Comparison of ENCODE assay signal across 8 mouse cellular contexts in genomic region chr13:32850668-32851404, GRCm38 (mm10). TPM values are rescaled to one million over a fixed set of nuclear protein-coding genes. Genes with fewer than 3 reads are reported as not detected.
DNase-seq lines count a peak whose midpoint lies in the region; ATAC-seq and TF ChIP-seq lines count a peak whose summit lies in the region.

Gene Serpinb1a (minus strand): TSS chr13:32851185.

- TF ChIP-seq CTCF in thymus, adult 2 months (IDR thresholded peaks at IDR 0.05; ENCODE audit: borderline replicate concordance, control insufficient read depth, extremely low read depth, insufficient read depth, low read length, poor library complexity): no peak

- TF ChIP-seq POLR2A in thymus, adult 2 months (IDR thresholded peaks at IDR 0.05; ENCODE audit: control insufficient read depth, extremely low read depth, insufficient read depth, low read length, poor library complexity): no peak

- H3K27me3 ChIP-seq in thymus, adult 2 months (ENCODE audit: control insufficient read depth, insufficient read depth, low read length): no peaks in the 10 kb centered on the region

- peaks cover 6% of the 10 kb centered on the region; the same call in 1 of the 2 replicates for H3K4me1 ChIP-seq in thymus, adult 2 months (replicated peaks; ENCODE audit: control insufficient read depth, insufficient read depth, low read length)

- no peak within 1 kb of the TSS for H3K4me3 ChIP-seq in thymus, adult 2 months (ENCODE audit: control insufficient read depth, insufficient read depth, low read length)

- WGBS in thymus, adult 2 months: 15% methylated on average over 10 of the region's 10 CpGs

- ATAC-seq in granulocyte monocyte progenitor cell, adult 5-6 weeks (replicated peaks; ENCODE audit: poor library complexity, severe bottlenecking): peak; percentile 64

- no peaks in the 10 kb centered on the region for H3K36me3 ChIP-seq in thymus, adult 2 months (ENCODE audit: control insufficient read depth, insufficient read depth, low read length)

- H3K27ac ChIP-seq in thymus, adult 2 months (ENCODE audit: control insufficient read depth, insufficient read depth, low read length): no peak within 1 kb of the TSS

- no peak for DNase-seq in thymus, adult 2 months
- DNase-seq in thymus, postnatal 10 days (ENCODE audit: low spot score in 2 of 2): no peak
- DNase-seq in kidney, postnatal 14 days: peak; percentile 63
- peak; percentile 91 for DNase-seq in lung, postnatal 36 days
- no peak for DNase-seq in thymus, postnatal 0 days (ENCODE audit: low spot score)
- DNase-seq in neural tube, embryonic 10.5 days (ENCODE audit: extremely low spot score, low spot score): no peak
- no peak for DNase-seq in cerebellum, adult 11 months

RNA-seq across cellular contexts. Expression of gene Serpinb1a, which starts in this region (rescaled TPM):
- polyA plus RNA-seq in thymus, adult 2 months (2012; rRNA removed): 11.6 and 14.0 TPM in 2 replicates
- total RNA-seq in granulocyte monocyte progenitor cell, adult 5-6 weeks (2014; fragmentation: Nextera tagmentation): 232 and 310 TPM in 2 replicates
- total RNA-seq in granulocyte monocyte progenitor cell, adult 5-6 weeks (2017): 511 and 544 TPM in 2 replicates
- 47.2 and 50.3 TPM in 2 replicates for polyA plus RNA-seq in thymus, postnatal 0 days (2015; fragmentation: Nextera tagmentation; extraction: Ambion mirVana)

Comparison
In these comparisons a context has a peak if more than half of its experiments do, and no peak if none do; other contexts are left out.
1. DNase-seq: peak in kidney, postnatal 14 days (single experiment) and lung, postnatal 36 days (single experiment); none in thymus, adult 2 months (single experiment), thymus, postnatal 10 days (0 of 2), thymus, postnatal 0 days (single experiment), neural tube, embryonic 10.5 days (single experiment) and cerebellum, adult 11 months (single experiment).